Mouse (Mus musculus) c-Kit-positive CD71-positive TER-119-positive erythroid progenitor cells, embryonic 14.5 days (primary cell): ENCODE measurements around the gene Atp8a2.
A peak's percentile ranks its signal among the peaks of the same experiment; 100 is the strongest.
"Not testable (repeated sequence)": the region's sequence is repeated elsewhere in the genome, so short reads cannot be mapped to it uniquely, and the experiment has no call there.

Experiments
- DNase-seq: peaks from one replicate; pipeline ENCODE4 v3.0.0-alpha.2; 2013; ENCODE audit warnings: low spot score

Atp8a2 gene

DNA sequence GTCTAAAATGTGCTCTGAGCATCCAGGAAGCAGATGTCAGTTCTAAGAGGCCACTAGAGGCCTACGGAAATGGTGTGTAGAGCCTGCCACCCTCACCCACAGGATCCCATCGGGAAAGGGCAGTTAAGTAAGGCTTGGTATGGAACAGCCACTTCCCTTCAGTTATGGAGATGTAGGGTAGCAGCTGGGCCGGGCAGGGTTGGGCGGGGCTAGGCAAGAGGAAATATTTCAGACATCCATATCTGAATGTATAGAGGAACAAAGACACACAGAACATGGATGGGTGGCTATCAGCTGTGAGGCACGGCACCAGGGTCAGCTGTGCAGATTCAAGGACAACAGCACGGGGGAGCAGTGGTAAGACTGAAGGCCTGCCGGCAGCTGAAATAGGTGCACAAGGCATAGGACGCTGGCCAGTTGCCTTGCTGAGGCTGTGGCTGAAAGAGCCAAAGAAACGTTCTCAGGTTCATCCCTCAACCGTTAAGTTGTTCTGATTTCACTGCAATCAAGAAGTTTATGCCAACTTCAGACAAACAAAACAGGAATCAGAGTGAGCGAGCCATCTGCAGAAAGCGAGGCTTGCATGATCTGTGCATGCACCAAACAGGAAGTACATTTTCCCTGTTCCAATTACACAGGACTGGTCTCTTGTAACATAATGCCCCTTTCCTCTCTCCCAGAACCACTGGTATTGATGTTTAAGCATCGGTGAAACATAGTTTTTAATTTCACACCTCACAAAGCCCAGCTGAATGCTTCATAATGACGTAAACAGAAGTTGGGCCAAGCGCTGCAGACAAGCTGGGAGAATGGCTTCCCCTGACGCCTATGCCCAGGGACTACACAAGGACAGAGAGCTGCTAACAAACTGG, 549.9 kb downstream of the Atp8a2 start:
- no peak for DNase-seq

DNA sequence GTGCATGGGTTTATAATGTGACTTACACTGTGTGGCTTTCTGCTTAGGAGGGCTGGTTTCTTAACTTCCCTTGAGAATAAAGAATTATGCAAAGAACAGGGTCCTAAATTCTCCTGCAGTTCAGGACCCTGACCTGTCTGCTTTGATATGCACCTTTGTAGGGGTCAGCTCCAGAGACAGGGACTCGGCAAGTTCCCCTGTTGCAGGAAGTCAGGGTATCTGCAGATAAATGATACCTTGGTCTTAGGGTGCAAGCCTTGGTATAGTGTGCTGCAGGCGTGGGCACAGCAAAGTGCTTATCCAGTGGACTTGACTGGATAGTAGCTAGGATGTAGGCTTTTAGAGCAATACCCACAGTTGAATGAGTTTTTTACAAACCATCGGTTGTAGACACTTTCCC, 552.1 kb downstream of the Atp8a2 start:
- no peak for DNase-seq

DNA sequence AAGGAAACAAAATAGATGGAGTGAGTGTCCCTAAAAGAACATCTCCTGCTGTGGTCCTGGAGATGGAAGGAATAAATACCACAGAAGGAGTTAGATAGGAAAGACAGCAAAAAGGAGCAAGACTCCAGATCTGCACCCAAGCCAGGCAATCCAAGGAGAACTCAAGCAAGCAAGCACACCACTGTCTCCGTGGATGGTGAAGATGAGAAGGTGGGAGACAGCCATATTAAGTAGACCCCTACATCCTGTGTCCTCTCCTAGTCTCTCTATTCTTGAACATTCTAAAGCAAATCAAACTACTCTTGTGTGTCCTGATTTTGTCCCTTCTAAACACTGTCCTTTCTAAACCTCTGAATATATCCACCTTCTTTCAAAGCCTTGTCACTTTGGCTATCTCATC, 552.8 kb downstream of the Atp8a2 start:
- no peak for DNase-seq

DNA sequence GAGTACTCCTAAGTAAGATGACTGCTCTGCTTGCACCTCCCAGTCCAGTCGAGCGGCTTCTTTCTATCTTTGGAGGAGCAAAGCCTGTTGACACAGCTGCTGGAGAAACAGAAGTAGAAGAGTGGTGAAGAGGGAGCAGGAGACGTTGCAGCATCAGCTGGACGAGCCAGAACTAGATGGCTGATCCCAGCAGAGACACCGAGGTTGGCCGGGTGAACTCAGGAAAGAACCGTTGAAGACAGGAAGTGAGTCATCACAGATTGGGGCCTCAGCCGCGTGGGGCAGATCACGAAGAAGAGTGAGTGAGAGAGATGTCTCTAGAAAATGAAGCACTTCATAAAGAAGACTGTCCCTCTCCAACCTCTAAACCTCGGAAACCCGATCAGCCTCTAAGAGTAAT, 553.4 kb downstream of the Atp8a2 start:
- no peak for DNase-seq

DNA sequence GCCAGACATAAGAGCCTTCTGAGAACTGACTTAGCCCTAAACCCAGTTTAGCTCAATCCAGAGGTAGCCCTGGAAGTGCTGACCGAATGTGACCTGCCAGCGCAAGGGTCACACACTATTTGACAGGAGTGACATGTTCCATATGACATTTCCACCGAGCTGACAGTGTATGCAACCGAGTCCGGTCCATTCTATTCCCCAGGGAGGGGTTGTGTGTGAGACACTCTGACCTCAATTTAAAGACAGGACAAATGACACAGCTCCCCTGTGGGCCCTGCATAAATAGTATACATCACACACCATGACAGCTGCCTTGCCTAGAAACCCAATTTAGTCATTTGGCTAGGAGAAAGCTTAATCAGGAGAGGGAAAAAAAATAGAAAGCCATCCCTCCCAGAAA, 555.1 kb downstream of the Atp8a2 start:
- no peak for DNase-seq

DNA sequence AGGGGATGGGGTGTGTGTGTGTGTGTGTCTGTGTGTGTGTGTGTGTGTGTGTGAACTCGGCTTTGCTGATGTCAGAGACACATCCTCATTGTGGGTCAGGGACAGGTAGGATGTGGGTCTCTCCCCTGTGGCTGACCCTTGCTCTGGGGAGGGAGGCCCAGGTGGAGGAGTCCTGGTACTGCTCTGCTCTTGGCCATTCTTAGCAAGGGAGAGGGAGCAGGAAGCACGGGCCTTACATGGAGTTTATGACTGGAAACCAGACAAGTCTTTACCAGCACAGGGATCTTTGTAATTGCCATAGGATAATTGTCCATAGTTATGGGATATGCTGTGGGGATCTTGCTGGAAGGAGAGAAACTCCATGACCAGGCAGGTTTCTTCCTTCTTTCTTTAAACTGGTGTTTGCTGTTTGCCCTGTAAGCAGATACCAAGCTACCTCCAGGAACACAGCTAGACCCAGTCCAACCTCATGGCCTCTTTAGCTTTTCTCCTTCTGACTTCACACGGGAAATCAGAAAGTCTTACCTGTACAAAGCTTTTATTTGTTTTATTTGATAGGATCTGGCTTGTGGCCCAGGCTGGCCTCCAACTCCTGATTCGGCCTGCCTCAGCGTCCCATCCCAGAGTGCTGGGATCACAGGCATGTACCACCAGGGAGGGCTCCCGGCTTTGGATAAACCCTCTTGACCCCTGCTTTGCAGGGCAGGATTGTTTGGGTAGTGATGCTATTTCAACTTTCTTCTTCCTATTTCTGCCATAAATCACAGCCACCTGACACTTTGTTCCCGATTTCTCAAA, 557.9 kb downstream of the Atp8a2 start:
- no peak for DNase-seq

DNA sequence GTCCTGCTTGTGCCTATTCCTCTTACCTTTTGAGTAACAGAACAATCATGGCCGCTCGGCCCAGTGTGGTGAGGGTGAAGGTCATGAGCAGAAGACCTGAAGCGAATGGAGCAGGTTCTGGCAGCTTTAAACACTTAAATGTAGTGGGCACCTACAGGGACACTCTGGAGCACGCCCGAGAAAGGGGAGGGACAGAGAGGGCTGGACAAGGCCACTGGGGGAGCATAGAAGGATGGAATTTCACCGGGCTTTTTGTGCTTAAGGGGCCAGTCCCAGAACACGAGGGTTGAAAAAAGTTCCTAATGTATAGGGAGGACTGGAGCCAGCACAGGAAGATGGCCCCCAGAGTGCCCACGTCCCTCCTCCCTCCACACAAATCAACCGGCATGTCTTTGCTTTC, 563.0 kb downstream of the Atp8a2 start:
- no peak for DNase-seq

DNA sequence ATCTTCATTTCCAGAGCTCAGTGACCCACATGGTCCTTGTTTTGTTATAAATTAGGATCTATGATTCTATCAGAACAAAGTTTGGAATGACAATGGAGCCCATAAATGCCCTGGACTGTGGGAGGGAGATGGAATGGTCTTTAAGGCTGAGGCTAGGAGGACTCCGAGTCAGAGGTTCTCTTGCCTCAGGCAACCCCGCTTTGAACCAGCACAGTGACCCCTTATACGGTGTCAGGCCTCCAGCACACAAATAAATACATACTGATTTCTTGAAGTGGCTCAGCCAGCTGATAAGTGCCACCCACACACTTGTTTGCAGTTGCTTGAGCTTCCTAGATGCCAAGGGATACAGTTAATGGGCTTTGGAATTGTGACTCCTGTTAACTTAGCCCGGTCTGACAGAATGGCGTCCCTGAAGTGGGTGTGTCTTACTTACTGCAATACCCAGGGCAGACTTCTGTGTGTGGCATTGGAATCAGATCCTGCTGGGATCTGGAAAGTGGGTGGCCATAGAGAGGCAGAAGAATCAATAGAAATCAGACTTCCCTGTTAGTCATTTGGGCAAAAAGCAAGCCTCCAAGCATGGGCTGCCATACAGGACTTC, 563.6 kb downstream of the Atp8a2 start:
- DNase-seq: no peak

DNA sequence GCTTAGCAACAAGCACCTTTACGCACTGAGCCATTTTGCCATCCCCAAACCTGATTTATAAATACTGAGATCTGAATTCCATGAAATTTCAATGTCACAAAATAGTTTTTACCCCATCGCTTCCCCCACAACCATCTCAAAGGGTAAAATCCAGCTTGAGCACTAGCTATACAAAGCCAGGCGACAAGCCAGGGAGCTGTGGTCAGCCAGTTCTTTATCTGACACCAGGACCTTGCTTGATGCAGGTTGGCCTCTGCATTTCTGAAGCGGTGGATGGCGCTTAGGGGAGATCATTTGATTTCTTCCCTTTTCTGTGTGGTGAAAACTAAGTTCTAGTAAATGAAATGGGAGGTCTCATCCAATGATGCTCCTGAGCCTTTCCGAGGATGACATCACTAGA, 564.9 kb downstream of the Atp8a2 start:
- DNase-seq: no peak

DNA sequence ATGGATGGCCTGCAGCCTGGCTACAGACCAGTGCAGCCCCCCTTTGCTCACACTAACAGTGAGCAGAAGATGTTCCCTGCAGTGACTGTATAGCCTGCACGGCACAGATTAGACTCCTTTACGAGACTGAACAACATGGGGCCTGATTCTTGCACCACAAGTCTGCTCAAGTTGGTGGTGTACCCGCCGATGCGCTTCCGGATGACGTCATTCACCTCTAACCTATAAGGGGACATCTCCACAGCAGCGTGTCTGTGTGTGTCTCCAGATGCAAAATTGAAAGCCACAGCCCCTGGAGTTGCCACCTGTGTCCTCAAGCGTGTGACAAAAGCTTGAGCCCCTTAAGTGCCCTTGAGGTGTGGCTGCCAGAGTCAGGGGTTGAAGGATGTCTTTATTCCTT, 566.9 kb downstream of the Atp8a2 start:
- DNase-seq: no peak

DNA sequence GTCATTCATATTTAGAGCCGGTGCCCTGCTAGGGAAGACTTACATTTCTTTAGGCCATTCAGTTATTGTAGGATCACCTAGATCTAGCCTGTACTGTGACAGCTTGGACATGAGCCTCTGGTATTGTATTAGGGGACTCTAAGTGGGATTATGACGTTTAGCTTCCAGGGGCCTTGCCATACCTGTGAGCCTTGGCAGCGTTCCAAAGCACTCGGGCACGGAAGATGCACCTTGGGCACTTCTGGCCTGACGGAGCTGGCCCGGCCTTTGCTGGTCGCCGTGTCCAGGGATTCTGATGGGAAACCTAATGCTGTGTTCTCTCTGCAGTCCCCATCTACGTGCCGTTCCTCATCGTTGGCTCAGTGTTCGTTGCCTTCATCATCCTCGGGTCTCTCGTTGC, 567.7 kb downstream of the Atp8a2 start:
- no peak for DNase-seq

DNA sequence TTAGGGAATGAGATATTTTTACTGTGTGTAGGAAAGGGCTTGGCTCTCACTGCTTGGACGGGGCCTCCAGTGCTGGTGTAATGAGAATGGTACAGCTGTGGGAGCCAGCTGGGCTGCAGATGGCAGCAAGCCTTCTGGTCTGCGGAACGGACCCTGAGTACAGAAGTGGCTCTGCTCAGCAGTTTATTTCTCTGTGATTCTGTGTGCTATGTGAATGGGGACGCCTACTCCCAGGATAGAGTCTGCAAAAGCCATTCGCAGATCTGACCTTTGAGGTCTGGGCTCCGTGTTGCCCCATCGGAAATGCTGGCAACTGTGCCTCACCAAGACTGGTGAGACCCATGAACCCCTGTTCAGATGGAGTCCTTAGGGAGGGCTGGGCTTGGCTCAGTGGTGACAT, 569.2 kb downstream of the Atp8a2 start:
- DNase-seq: no peak

DNA sequence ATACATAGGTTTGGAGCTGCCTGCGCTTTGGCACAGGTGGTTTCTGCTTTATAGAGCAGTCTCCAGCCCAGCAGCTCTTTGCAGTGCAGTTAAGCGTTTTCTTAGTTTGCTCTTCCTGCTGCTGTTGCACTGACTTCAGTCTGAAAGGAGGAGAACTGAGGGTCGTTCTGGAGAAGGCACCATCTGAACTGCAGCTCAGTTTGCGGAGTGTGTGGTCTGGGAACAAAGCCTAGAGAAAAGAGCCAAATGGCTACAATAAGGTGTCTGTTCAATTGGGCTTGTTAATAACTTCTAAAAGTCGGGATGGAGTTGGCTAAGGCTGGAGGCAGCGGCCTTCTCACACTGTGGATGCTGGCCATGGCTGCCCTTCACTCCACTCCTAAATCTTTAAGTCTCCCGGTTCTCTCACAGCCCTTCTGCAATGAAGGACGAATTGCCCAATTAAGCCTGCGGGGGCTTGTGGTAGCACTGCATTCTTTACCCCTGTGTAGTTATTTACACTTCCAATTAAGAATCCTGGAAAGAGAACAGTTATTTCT, 569.8 kb downstream of the Atp8a2 start:
- no peak for DNase-seq

DNA sequence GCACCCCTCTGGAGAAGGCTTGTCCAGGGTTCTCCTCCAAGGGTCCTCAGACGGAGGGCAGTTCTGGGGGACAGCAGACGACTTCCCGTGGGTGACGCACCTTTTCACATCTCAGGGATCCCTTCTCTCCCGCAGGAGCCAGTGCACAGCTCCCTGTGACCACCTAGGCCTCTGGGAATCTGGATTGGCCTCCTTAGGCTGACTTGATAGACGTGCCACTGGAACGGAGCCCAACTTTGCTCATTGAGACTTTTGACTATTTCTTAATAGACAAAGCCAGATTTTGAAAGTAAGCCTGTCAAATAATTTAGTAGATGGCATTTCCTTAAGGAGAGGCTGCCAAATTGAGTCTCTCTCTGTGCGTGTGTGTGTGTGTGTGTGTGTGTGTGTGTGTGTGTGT, 570.3 kb downstream of the Atp8a2 start:
- no peak for DNase-seq

DNA sequence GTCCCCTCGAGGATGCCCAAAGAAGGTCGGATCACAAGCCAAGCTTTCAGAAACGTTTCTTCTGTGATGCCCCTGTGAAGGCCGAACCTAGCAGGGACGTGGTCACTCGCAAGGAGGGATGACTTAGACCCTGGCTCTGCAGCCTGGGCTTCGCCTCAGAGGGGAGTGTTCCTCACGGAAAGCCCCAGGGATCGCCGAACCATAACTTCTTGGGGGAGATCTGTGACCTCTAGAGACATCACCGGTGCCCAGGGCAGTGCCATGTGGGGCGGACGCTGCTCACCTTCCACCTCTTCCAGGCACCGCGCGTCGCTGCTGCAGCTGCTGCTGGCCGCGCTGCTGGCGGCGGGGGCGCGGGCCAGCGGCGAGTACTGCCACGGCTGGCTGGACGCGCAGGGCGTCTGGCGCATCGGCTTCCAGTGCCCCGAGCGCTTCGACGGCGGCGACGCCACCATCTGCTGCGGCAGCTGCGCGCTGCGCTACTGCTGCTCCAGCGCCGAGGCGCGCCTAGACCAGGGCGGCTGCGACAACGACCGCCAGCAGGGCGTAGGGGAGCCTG, 571.1 kb downstream of the Atp8a2 start:
- no peak for DNase-seq

DNA sequence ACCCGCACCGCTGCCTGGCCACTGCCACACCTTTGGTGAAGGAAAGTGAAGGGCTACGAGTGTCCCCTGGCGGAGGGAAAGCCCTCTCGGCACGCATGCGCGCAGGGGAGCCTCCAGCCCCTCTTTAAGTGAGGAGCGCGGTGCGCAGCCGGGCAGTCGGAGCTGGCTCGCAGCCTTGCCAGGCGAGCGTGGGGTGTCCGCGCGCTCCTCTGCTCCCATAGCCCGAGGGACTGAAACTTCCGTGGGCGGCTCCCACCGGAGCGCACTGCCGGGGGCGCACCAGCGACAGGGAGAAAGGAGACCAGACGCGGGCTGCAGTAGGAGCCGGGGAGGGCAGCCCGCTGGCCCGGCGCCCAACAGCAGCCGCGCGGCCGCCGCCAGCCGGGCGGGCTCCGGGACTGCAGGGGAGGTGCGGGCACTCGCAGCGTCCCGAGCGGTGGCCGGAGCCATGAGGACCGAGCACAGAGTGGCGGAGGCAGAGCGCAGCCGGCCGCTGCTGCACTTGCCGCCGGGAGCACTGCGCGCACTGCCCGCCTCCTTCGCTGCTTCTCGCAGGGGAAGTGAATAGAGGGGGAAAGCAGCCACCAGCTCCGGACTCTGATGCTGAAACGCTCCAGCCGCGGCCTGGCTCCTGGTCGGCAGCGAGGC, 571.7 kb downstream of the Atp8a2 start, which contains the start of gene Shisa2:
Gene Shisa2, plus strand, starts transcription at position 151 of the 648 bp plus-strand sequence.
- DNase-seq: no peak

DNA sequence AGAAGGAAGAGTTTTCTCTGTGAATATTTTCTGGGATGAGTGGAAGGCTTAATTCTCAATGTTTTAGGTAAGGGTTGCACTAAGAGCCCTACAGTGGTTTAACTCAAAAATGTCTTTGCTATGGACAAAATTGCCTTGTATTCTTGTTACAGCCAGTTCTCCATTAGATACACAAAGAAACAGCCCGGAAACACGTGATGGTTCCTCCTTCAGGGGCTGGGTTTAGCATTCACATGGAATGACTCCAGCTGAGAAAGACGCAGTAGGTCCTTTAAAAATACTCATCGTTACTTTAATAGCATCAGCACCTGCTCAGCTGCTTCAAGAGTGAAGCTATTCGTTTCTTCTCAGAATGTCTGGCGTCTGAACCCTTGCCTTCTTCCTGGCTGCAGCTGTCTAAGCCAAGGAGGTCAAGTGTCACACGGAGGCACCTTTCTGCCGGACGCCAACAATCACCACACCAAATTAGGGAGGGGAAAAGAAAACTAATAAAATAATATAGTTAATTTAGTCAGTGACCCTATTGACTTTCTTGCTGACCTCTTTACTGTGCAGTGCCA, 572.6 kb downstream of the Atp8a2 start:
- DNase-seq: no peak

DNA sequence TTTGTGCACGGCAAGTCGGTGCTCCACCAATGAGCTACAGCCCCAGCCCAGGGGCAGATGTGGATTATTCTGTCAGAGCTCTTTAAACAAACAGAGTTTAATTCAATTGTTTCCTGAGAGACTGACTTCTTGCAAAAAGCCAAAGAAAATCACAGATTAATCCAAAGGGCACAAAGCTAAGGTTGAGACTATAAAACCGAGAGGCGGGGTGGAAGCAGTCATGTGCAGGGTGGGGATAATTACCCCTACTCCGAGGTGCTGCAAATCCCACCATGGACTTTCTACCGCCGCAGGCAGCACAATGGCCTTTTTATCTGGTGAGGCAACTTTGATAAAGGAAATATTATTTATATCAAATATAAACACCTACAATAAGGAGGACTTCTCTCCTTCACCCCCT, 580.2 kb downstream of the Atp8a2 start:
- no peak for DNase-seq

DNA sequence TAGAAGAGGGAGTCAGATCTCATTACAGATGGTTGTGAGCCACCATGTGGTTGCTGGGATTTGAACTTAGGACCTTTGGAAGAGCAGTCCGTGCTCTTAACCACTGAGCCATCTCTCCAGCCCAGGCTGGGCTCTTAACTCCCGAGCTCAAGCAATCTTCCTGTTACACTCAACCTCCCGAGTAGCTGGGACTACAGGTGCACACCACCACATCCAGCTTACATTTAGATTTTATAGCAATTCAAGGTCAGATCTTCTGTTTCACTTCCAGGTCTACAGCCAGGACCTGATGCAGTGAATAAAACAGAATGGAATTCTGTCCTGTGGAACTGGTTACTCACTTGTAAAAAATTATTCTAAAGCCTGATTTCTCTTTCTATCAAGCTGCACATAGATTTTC, 582.8 kb downstream of the Atp8a2 start:
- DNase-seq: not testable (repeated sequence)

DNA sequence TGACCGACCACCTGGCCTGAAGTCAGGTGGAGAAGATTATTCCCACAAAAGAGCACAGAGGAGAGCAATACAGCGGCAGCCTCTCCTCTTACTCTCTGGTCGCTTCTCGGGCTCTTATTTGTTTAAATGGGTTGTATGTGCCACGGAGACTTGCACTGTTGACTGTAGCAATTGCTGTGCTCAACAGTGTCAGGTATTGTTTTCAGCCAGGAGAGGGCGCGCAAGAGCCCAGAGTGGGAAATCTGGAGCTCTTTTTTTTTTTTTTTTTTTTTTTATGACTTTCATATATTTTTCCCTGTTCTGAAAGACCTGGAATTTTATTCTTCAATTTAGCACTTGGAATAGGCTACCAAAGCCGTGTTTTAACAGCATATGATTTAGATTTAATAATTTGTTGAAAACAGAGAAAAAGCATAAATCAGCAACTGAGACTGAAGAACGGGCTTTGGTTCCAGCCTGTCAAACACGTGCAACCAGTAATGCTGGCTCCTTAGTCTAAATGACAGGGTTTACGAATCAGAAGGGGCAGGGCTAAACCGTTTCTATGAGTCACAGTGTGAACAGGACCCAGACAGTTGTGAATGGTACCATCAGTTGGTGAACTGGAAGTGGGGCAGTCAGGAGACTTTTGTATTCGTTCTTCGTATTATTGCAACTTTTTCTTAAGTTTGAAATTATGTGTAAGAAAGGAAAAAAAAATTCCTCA, 583.9 kb downstream of the Atp8a2 start:
- peak; percentile 28 for DNase-seq

DNA sequence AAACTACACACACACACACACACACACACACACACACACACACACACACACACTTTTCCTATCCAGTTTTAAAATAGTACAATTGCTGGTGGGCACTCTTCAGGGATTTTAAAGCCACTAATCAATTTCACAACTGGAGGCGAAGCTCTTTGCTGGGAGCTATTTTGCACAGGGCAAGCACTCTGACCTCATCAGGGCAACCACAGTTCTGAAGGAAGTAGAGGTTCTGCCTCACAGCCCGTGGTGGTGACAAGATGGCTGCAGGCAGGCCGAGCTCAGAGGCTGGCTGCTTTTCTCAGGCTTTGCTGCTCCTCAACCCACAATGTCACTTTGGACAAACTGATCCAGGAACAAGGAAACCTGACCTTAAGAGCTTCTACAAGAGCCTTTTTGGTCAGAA, 590.0 kb downstream of the Atp8a2 start:
- no peak for DNase-seq
